Mouse (Mus musculus): ENCODE results near the gene Ttf1.

DNA sequence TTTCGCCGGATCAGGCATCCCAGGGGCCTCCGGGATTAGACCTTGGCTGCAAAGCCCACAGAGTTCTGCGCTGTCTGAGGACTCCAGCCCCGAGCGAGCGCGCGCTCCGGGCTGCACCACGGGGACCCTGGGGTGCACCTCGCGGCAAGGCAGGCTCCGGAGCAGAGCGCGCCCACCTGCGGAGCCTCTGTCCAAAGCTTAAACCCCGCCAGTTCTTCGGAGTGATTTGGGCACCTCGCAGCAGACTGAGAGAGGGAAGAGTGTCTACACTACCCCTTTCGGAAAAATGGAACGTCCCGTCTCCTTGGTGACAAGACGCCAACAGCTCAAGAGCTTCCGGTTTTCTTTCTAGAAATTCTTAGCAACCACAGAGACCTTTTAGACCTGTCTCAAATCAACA, 5.1 kb upstream of the Ttf1 start, which contains the start of gene Cfap77:
- TF ChIP-seq CTCF (IDR thresholded peaks at IDR 0.05; ENCODE audit: low read depth) (no peak), EP300 (IDR thresholded peaks at IDR 0.05; ENCODE audit: low read depth) (no peak)

Measured in heart, postnatal 0 days (tissue).